Mouse (Mus musculus): Measurements from ENCODE around the gene A730061H03Rik. TPM values are rescaled to one million over a fixed set of nuclear protein-coding genes. Genes with fewer than 3 reads are reported as not detected.

Gene A730061H03Rik
- polyA plus RNA-seq, 1 experiment from 2014 or later, result 1.2 TPM

GRCm38 (mm10) chr14:55559799-55560201 lies 406 bp downstream of the A730061H03Rik start, which contains the start of gene Dcaf11:
Dcaf11 (plus strand) TSS chr14:55560006.
- H3K27ac ChIP-seq (ENCODE audit: low read length), result peak within 1 kb of the TSS; percentile 99
- H3K36me3 ChIP-seq (ENCODE audit: control insufficient read depth, insufficient read depth, low read length), result peaks cover 10% of the 10 kb centered on the region
- H3K4me1 ChIP-seq (ENCODE audit: control insufficient read depth, insufficient read depth, low read length), result peaks cover 20% of the 10 kb centered on the region
- peak within 1 kb of the TSS; percentile 70 for H3K4me3 ChIP-seq (ENCODE audit: low read depth, low read length)
- no peaks in the 10 kb centered on the region for H3K27me3 ChIP-seq (ENCODE audit: control insufficient read depth, insufficient read depth, low read length)
- peak within 1 kb of the TSS; percentile 49 for H3K9ac ChIP-seq (replicated peaks; ENCODE audit: low read depth, low read length)
- peak; percentile 80 for ATAC-seq (ENCODE audit: insufficient number of reproducible peaks, insufficient read depth, low FRiP score, low read depth)
- peak within 1 kb of the TSS; percentile 78 for H3K4me2 ChIP-seq (replicated peaks; ENCODE audit: low read depth, low read length)
- WGBS, result under 1% methylated on average over 27 of the region's 27 CpGs
- H3K9me3 ChIP-seq (ENCODE audit: control insufficient read depth, low read depth, low read length), result no peaks in the 10 kb centered on the region

DNA sequence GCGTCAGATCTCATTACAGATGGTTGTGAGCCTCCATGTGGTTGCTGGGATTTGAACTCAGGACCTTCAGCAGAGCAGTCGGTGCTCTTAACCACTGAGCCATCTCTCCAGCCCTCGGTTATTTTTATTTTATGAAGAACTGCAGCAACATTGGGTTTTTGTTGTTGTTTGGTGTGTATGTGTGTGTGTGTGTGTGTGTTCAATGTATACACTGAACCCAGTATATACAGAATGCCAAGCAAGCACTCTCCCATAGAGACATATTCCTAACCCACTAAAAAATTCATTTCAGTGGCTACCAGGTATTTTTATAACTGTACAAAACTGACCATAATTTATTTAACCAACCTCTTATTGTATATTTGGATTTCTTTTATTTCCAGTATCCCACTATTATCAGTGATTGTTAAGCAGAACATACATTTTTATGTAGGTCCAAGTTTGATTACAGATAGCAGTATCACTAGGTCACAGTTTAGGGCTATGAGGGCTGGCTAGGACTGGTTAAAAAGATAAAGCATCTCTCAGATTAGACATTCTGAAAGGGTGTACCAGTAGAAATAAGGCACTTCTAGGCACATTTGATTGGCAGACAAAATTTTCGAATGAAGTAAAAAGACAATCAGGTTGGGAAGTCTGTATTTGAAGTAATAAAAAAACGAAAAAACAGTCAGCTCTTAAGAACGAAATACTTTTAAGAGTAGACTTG lies 1.3 kb downstream of the A730061H03Rik start:
- H3K4me2 ChIP-seq (replicated peaks; ENCODE audit: low read depth, low read length), result peak overlapping the region; percentile 78
- peak overlapping the region; percentile 70 for H3K4me3 ChIP-seq (ENCODE audit: low read depth, low read length)
- H3K36me3 ChIP-seq (ENCODE audit: control insufficient read depth, insufficient read depth, low read length), result peaks cover 4% of the 10 kb centered on the region
- WGBS, result 59% methylated on average over 6 of the region's 6 CpGs
- no peaks in the 10 kb centered on the region for H3K9me3 ChIP-seq (ENCODE audit: control insufficient read depth, low read depth, low read length)
- no peaks in the 10 kb centered on the region for H3K27me3 ChIP-seq (ENCODE audit: control insufficient read depth, insufficient read depth, low read length)
- H3K27ac ChIP-seq (ENCODE audit: low read length), result peak overlapping the region; percentile 99
- no peak for ATAC-seq (ENCODE audit: insufficient number of reproducible peaks, insufficient read depth, low FRiP score, low read depth)
- peak overlapping the region; percentile 49; the same call in 1 of the 2 replicates for H3K9ac ChIP-seq (replicated peaks; ENCODE audit: low read depth, low read length)
- peaks cover 20% of the 10 kb centered on the region for H3K4me1 ChIP-seq (ENCODE audit: control insufficient read depth, insufficient read depth, low read length)

DNA sequence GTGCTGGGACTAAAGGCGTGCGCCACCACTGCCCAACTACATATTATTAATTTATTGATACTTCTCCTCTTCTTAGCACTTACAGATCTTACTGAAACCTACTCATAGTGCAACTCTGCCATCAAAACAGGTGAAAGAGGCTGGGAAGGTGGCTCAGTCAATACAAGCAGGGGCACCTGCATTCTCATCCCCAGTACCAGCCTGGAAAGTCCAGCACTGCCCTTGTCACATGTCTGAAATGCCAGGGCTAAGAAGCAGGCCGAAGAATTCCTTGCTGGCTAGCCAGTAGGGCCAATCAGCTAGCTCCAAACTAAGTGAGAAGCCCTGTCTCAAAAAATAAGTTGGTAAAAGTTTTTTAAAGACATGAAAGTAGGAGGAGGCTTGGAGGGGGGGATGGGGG lies 2.6 kb downstream of the A730061H03Rik start:
- Histone ChIP-seq H3K27ac (ENCODE audit: low read length) (peak overlapping the region; percentile 52; the same call in 1 of the 2 replicates), H3K4me3 (ENCODE audit: low read depth, low read length) (no peak overlapping the region), H3K9me3 (ENCODE audit: control insufficient read depth, low read depth, low read length) (no peaks in the 10 kb centered on the region), H3K27me3 (ENCODE audit: control insufficient read depth, insufficient read depth, low read length) (no peaks in the 10 kb centered on the region), H3K9ac (replicated peaks; ENCODE audit: low read depth, low read length) (no peak overlapping the region), H3K36me3 (ENCODE audit: control insufficient read depth, insufficient read depth, low read length) (no peaks in the 10 kb centered on the region), H3K4me1 (ENCODE audit: control insufficient read depth, insufficient read depth, low read length) (peaks cover 20% of the 10 kb centered on the region), H3K4me2 (replicated peaks; ENCODE audit: low read depth, low read length) (no peak overlapping the region)
- ATAC-seq (ENCODE audit: insufficient number of reproducible peaks, insufficient read depth, low FRiP score, low read depth), result no peak
- 86% methylated on average over 3 of the region's 3 CpGs for WGBS

DNA sequence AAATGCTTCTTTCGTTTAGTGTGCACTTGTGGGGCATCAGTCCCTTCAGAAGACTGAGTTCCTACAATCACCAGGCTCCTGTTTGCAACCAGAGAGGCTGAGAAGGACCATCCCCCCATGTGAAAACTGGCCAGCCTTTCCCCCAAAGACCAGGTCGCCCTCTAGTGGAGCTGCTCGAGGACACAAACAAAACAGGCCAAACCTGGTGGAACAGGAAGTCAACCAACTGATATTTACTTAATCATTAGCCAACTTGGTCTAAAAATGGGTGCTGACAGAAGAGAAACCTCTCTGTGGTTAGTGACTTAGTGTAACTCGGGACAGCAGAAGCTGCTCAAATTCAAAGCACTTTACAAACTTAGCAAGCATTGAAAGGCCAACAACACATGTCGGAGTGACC lies 3.2 kb downstream of the A730061H03Rik start:
- ATAC-seq (ENCODE audit: insufficient number of reproducible peaks, insufficient read depth, low FRiP score, low read depth), result no peak
- no peaks in the 10 kb centered on the region for H3K36me3 ChIP-seq (ENCODE audit: control insufficient read depth, insufficient read depth, low read length)
- no peak overlapping the region for H3K4me3 ChIP-seq (ENCODE audit: low read depth, low read length)
- 19% methylated on average over 5 of the region's 5 CpGs for WGBS
- no peak overlapping the region for H3K4me2 ChIP-seq (replicated peaks; ENCODE audit: low read depth, low read length)
- no peaks in the 10 kb centered on the region for H3K9me3 ChIP-seq (ENCODE audit: control insufficient read depth, low read depth, low read length)
- H3K27me3 ChIP-seq (ENCODE audit: control insufficient read depth, insufficient read depth, low read length), result no peaks in the 10 kb centered on the region
- H3K9ac ChIP-seq (replicated peaks; ENCODE audit: low read depth, low read length), result no peak overlapping the region
- H3K27ac ChIP-seq (ENCODE audit: low read length), result peak overlapping the region; percentile 52; the same call in 1 of the 2 replicates
- H3K4me1 ChIP-seq (ENCODE audit: control insufficient read depth, insufficient read depth, low read length), result peaks cover 18% of the 10 kb centered on the region

DNA sequence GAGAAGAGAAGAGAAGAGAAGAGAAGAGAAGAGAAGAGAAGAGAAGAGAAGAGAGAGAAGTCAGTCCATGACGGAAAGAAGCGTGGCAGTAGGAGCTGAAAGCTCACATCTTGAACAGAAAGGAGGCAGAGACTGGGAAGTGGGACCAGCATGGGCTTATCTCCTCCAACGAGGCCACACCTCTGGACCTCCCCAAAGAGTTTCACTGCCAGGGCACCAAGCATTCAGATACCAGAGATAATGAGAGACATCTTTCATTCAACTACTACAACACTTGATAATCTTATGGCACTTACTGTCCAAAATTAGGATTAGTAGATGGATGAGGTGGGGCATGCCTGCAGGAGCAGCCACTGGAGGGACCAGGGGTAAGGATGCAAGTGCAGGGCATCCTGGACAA lies 4.4 kb downstream of the A730061H03Rik start:
- Histone ChIP-seq H3K27ac (ENCODE audit: low read length) (no peak overlapping the region), H3K9ac (replicated peaks; ENCODE audit: low read depth, low read length) (no peak overlapping the region), H3K27me3 (ENCODE audit: control insufficient read depth, insufficient read depth, low read length) (no peaks in the 10 kb centered on the region), H3K4me1 (ENCODE audit: control insufficient read depth, insufficient read depth, low read length) (peaks cover 8% of the 10 kb centered on the region; the same call in 1 of the 2 replicates), H3K9me3 (ENCODE audit: control insufficient read depth, low read depth, low read length) (no peaks in the 10 kb centered on the region), H3K36me3 (ENCODE audit: control insufficient read depth, insufficient read depth, low read length) (no peaks in the 10 kb centered on the region), H3K4me3 (ENCODE audit: low read depth, low read length) (no peak overlapping the region), H3K4me2 (replicated peaks; ENCODE audit: low read depth, low read length) (no peak overlapping the region)
- no peak for ATAC-seq (ENCODE audit: insufficient number of reproducible peaks, insufficient read depth, low FRiP score, low read depth)
- WGBS, result 81% methylated on average over 3 of the region's 3 CpGs

- no peak overlapping the region for H3K9ac ChIP-seq (replicated peaks; ENCODE audit: low read depth, low read length)
- ATAC-seq (ENCODE audit: insufficient number of reproducible peaks, insufficient read depth, low FRiP score, low read depth), result no peak
- no peak overlapping the region for H3K27ac ChIP-seq (ENCODE audit: low read length)
- peaks cover 8% of the 10 kb centered on the region; the same call in 1 of the 2 replicates for H3K4me1 ChIP-seq (ENCODE audit: control insufficient read depth, insufficient read depth, low read length)
- H3K4me3 ChIP-seq (ENCODE audit: low read depth, low read length), result no peak overlapping the region
- H3K9me3 ChIP-seq (ENCODE audit: control insufficient read depth, low read depth, low read length), result no peaks in the 10 kb centered on the region
- H3K4me2 ChIP-seq (replicated peaks; ENCODE audit: low read depth, low read length), result no peak overlapping the region
- H3K27me3 ChIP-seq (ENCODE audit: control insufficient read depth, insufficient read depth, low read length), result no peaks in the 10 kb centered on the region
- H3K36me3 ChIP-seq (ENCODE audit: control insufficient read depth, insufficient read depth, low read length), result no peaks in the 10 kb centered on the region
Observed at GRCm38 (mm10) chr14:55554635-55555034, 5.6 kb downstream of the A730061H03Rik start.

DNA sequence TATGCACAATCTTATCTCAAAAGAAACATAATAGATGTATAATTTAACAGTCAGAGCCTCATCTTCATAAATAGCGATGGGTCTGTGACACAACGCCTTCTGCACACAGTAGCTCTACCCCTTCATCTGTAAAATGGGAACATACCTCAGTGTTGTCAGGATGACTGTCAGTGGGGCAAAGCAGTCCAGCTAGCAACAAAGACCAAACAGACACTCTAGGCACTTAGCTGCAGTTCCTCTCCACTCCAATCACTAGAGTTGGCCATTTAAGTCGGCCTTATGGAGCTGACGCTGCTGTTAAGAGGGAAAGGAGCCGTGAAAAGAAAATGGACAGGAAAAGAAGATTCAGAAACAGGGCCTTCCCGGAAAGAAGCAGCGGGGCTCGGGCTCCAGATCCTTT lies 8.4 kb downstream of the A730061H03Rik start:
- no peak for ATAC-seq (ENCODE audit: insufficient number of reproducible peaks, insufficient read depth, low FRiP score, low read depth)
- 85% methylated on average over 8 of the region's 8 CpGs for WGBS

GRCm38 (mm10) chr14:55551347-55551746 lies 8.9 kb downstream of the A730061H03Rik start:
- ATAC-seq (ENCODE audit: insufficient number of reproducible peaks, insufficient read depth, low FRiP score, low read depth), result no peak
- H3K9ac ChIP-seq (replicated peaks; ENCODE audit: low read depth, low read length), result no peak overlapping the region

More for the DNA sequence above, 8.4 kb downstream of the A730061H03Rik start:
- H3K9ac ChIP-seq (replicated peaks; ENCODE audit: low read depth, low read length), result no peak overlapping the region
- 0 out of 2 replicates have a peak, but pooled peaks cover 1% of the 10 kb centered on the region for H3K4me1 ChIP-seq (ENCODE audit: control insufficient read depth, insufficient read depth, low read length)
- no peaks in the 10 kb centered on the region for H3K27me3 ChIP-seq (ENCODE audit: control insufficient read depth, insufficient read depth, low read length)
- peaks cover 24% of the 10 kb centered on the region for H3K36me3 ChIP-seq (ENCODE audit: control insufficient read depth, insufficient read depth, low read length)
- H3K27ac ChIP-seq (ENCODE audit: low read length), result no peak overlapping the region
- H3K4me2 ChIP-seq (replicated peaks; ENCODE audit: low read depth, low read length), result no peak overlapping the region
- no peaks in the 10 kb centered on the region for H3K9me3 ChIP-seq (ENCODE audit: control insufficient read depth, low read depth, low read length)
- no peak overlapping the region for H3K4me3 ChIP-seq (ENCODE audit: low read depth, low read length)

More at GRCm38 (mm10) chr14:55551347-55551746, 8.9 kb downstream of the A730061H03Rik start:
- Histone ChIP-seq H3K9me3 (ENCODE audit: control insufficient read depth, low read depth, low read length) (no peaks in the 10 kb centered on the region), H3K4me2 (replicated peaks; ENCODE audit: low read depth, low read length) (no peak overlapping the region), H3K27ac (ENCODE audit: low read length) (no peak overlapping the region), H3K27me3 (ENCODE audit: control insufficient read depth, insufficient read depth, low read length) (no peaks in the 10 kb centered on the region), H3K4me3 (ENCODE audit: low read depth, low read length) (no peak overlapping the region), H3K4me1 (ENCODE audit: control insufficient read depth, insufficient read depth, low read length) (no peaks in the 10 kb centered on the region), H3K36me3 (ENCODE audit: control insufficient read depth, insufficient read depth, low read length) (peaks cover 29% of the 10 kb centered on the region)
- WGBS, result 69% methylated on average over 5 of the region's 5 CpGs
